Mouse (Mus musculus) heart, postnatal 0 days (tissue): ENCODE data around the gene Anapc7.

Experiments used
- CTCF ChIP-seq: IDR thresholded peaks from 2 replicates; pipeline ENCODE4 v1.5.1; 2016; ENCODE audit warnings: antibody characterized with exemption, control low read depth, low read depth
- EP300 ChIP-seq: IDR thresholded peaks from 2 replicates; pipeline ENCODE4 v1.6.1; 2016; ENCODE audit warnings: antibody characterized with exemption, low read depth

DNA sequence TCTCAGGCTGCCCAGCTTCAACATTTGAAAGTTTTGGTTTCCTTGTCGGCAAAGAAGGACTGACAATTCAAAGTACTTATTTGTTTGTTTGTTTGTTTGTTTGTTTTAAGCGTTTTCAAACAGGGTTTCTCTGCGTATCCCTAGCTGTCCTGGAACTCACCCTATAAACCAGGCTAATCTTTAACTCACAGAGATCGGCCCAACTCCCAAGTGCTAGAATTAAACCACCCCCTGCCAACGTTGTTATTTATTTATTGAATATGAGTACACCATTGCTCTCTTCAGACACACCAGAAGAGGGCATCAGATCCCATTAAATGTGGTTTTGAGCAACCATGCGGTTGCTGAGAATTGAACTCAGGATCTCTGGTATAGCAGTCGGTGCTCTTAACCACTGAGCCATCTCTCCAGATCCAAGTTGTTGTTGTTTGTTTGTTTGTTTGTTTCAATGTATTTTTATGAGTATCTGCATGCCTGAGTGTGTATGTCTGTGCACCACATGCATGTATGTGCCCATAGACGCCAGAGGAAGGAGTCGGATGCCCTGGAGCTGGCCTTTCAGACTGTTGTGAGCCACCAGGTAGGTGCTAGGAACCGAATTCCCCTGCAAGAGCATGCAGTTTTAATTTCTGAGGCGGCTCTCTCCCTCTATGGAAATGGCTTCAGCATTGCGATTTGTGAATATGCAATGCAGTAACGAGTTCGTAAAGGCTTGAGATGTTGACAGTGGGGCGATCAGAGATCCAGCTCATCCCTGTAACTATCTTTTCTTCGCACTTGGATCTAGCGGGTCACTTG lies at the start of gene Anapc7:
- TF ChIP-seq CTCF: peak; percentile 13; the same call in 1 of the 2 replicates
- TF ChIP-seq EP300: no peak
